Mouse (Mus musculus): ENCODE results near the gene Tbx18. TPM values are rescaled to one million over a fixed set of nuclear protein-coding genes. Genes with fewer than 3 reads are reported as not detected.

The Tbx18 gene
- polyA plus RNA-seq (2016; fragmentation: Nextera tagmentation; extraction: Ambion mirVana): 4.1 and 6.2 TPM in 2 replicates

DNA sequence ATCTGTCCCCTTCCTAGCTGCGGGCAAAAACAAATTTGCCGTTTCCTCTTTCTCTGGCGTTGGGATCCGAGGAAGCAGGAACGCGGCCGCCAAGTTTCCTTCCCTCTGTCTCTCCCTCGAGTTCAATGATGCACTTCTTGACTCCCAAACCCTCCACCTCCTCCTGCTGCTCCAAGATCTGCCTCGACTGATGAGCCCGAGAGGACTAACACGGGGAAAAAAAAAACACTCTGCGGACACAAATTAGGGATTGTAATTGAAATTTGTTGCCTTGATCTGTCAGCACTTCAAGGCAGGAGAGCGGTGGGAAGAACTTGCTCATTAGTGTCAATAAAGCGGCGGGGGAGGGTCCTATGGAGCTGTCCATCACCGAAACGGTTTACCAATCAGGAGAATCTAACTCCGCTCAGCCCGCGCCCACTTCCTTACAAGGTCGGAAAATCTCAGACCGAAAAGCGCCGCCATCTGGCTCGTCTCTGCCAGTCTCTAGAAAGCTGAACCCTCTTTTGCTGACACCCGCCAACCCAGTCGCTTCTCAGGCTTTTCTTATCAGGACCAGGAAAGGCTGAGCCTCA, at the start of gene Tbx18:
Gene Tbx18 (minus strand): TSS at position 300 of the 575 bp plus-strand sequence.
- no peaks in the 10 kb centered on the region for H3K9me3 ChIP-seq (replicated peaks)
- H3K9ac ChIP-seq: peak within 1 kb of the TSS; percentile 60
- H3K27ac ChIP-seq: 0 out of 2 replicates have a peak within 1 kb of the TSS, but pooled peaks have one; percentile 48
- H3K27me3 ChIP-seq: peaks cover 77% of the 10 kb centered on the region
- under 1% methylated on average over 27 of the region's 27 CpGs for WGBS
- H3K4me2 ChIP-seq (replicated peaks): peak within 1 kb of the TSS; percentile 68
- no peaks in the 10 kb centered on the region for H3K36me3 ChIP-seq
- H3K4me1 ChIP-seq: peaks cover 17% of the 10 kb centered on the region
- peak within 1 kb of the TSS; percentile 47 for H3K4me3 ChIP-seq
- ATAC-seq (ENCODE audit: low FRiP score): peak; percentile 86

GRCm38 (mm10) chr9:87773951-87774350, 42.9 kb upstream of the Tbx18 start:
- 75% methylated on average over 2 of the region's 2 CpGs for WGBS
- Histone ChIP-seq H3K9ac (no peak overlapping the region), H3K4me2 (replicated peaks) (no peak overlapping the region), H3K27ac (no peak overlapping the region), H3K36me3 (no peaks in the 10 kb centered on the region), H3K9me3 (replicated peaks) (no peaks in the 10 kb centered on the region), H3K27me3 (no peaks in the 10 kb centered on the region), H3K4me1 (no peaks in the 10 kb centered on the region), H3K4me3 (no peak overlapping the region)
- no peak for ATAC-seq (ENCODE audit: low FRiP score)

- Histone ChIP-seq H3K4me1 (no peaks in the 10 kb centered on the region), H3K9me3 (replicated peaks) (no peaks in the 10 kb centered on the region), H3K36me3 (no peaks in the 10 kb centered on the region), H3K4me3 (no peak overlapping the region), H3K9ac (no peak overlapping the region), H3K4me2 (replicated peaks) (no peak overlapping the region), H3K27ac (no peak overlapping the region), H3K27me3 (no peaks in the 10 kb centered on the region)
- 75% methylated on average over 4 of the region's 4 CpGs for WGBS
- ATAC-seq (ENCODE audit: low FRiP score): no peak
Measured at GRCm38 (mm10) chr9:87755621-87756020, 24.6 kb upstream of the Tbx18 start.

DNA sequence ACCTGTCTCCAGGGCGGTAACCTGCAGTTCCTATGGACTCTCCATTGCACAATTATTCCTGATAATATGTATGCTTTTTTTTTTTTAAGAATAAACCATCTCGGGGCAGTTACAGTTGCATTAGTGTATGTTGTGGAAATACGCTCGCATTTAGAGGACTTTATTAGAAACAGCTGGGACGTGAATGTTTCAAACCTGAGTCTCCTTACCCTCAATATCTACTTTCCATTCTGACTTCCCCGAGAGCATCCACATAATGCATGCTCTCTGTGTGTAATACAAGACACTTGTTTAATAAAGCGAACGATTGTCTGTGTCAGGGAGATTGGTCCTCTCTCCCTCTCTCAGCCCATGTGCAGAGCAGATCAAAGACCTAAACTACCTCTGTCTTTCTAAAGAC, 10.5 kb upstream of the Tbx18 start:
- Histone ChIP-seq H3K4me3 (no peak overlapping the region), H3K4me2 (replicated peaks) (no peak overlapping the region), H3K36me3 (no peaks in the 10 kb centered on the region), H3K27ac (no peak overlapping the region), H3K9ac (no peak overlapping the region), H3K27me3 (peaks cover 60% of the 10 kb centered on the region), H3K9me3 (replicated peaks) (no peaks in the 10 kb centered on the region), H3K4me1 (peaks cover 12% of the 10 kb centered on the region)
- WGBS: 73% methylated on average over 8 of the region's 8 CpGs
- no peak for ATAC-seq (ENCODE audit: low FRiP score)

GRCm38 (mm10) chr9:87740667-87741066, 9.6 kb upstream of the Tbx18 start:
- no peaks in the 10 kb centered on the region for H3K36me3 ChIP-seq
- peaks cover 12% of the 10 kb centered on the region for H3K4me1 ChIP-seq
- no peak overlapping the region for H3K27ac ChIP-seq
- 0% methylated on average over 11 of the region's 11 CpGs for WGBS
- H3K4me2 ChIP-seq (replicated peaks): peak overlapping the region; percentile 44
- H3K27me3 ChIP-seq: peaks cover 67% of the 10 kb centered on the region
- peak; percentile 76 for ATAC-seq (ENCODE audit: low FRiP score)
- H3K9ac ChIP-seq: no peak overlapping the region
- no peaks in the 10 kb centered on the region for H3K9me3 ChIP-seq (replicated peaks)
- H3K4me3 ChIP-seq: 0 out of 2 replicates have a peak overlapping the region, but pooled peaks have one; percentile 10

DNA sequence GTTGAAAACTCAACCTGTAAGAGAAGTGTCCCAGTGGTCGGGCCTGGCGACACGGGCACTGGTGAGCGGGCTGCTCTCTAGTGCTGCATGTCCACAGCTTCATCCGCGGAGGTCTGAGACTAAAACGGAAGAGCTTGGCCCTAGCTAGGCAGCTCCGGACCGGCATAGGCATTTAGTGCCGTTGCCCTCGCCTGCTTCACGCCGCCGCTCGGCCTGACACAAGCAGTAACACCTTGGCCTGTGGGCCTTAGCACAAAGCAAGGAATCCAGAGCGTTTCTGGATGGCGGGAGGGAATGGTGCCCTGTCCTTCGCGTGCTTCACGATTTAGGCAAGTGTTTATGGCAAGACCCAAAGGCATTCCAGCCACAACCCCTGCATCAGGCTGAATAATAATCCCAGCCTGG, 9.2 kb upstream of the Tbx18 start:
- 2% methylated on average over 20 of the region's 20 CpGs for whole genome bisulfite sequencing

GRCm38 (mm10) chr9:87739543-87740161, 8.6 kb upstream of the Tbx18 start:
- no peak overlapping the region for H3K27ac ChIP-seq
- H3K4me3 ChIP-seq: peak overlapping the region; percentile 20
- H3K4me1 ChIP-seq: peaks cover 12% of the 10 kb centered on the region
- H3K4me2 ChIP-seq (replicated peaks): peak overlapping the region; percentile 44
- H3K9me3 ChIP-seq (replicated peaks): no peaks in the 10 kb centered on the region
- H3K36me3 ChIP-seq: no peaks in the 10 kb centered on the region
- ATAC-seq (ENCODE audit: low FRiP score): peak; percentile 31; the same call in 1 of the 2 replicates
- H3K27me3 ChIP-seq: peaks cover 78% of the 10 kb centered on the region
- 2% methylated on average over 41 of the region's 41 CpGs for WGBS
- H3K9ac ChIP-seq: 0 out of 2 replicates have a peak overlapping the region, but pooled peaks have one; percentile 2

More for the DNA sequence above, 9.2 kb upstream of the Tbx18 start:
- H3K4me1 ChIP-seq: peaks cover 12% of the 10 kb centered on the region
- H3K27ac ChIP-seq: no peak overlapping the region
- peaks cover 72% of the 10 kb centered on the region for H3K27me3 ChIP-seq
- H3K9me3 ChIP-seq (replicated peaks): no peaks in the 10 kb centered on the region
- H3K9ac ChIP-seq: no peak overlapping the region
- peak; percentile 55 for ATAC-seq (ENCODE audit: low FRiP score)
- peak overlapping the region; percentile 44 for H3K4me2 ChIP-seq (replicated peaks)
- no peaks in the 10 kb centered on the region for H3K36me3 ChIP-seq
- 0 out of 2 replicates have a peak overlapping the region, but pooled peaks have one; percentile 10 for H3K4me3 ChIP-seq

GRCm38 (mm10) chr9:87738766-87739542, 7.9 kb upstream of the Tbx18 start:
- no peak overlapping the region for H3K9ac ChIP-seq
- no peaks in the 10 kb centered on the region for H3K36me3 ChIP-seq
- no peak overlapping the region for H3K27ac ChIP-seq
- H3K4me2 ChIP-seq (replicated peaks): peak overlapping the region; percentile 44
- H3K27me3 ChIP-seq: peaks cover 85% of the 10 kb centered on the region
- no peak for ATAC-seq (ENCODE audit: low FRiP score)
- H3K4me1 ChIP-seq: peaks cover 12% of the 10 kb centered on the region
- under 1% methylated on average over 38 of the region's 39 CpGs for WGBS
- peak overlapping the region; percentile 20 for H3K4me3 ChIP-seq
- H3K9me3 ChIP-seq (replicated peaks): no peaks in the 10 kb centered on the region

DNA sequence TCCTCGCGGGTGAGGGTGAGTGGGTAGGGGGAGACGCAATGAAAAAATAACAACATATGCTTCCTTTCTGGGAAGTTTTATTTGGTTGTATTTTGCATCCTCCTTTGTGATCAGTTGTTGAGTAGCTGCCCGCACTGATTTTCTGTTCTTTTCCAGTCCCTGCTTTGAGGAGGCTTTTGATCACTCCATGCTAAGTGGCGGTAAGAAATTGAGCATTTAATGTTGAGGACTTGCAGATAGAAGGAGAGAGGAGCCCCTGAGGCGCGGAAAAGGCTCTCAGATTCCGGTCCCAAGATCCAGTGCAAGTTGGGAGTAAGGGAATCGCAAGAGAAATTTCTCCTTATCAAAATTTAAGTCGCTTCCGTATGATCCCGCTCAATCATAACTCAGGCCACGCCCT, 7.1 kb upstream of the Tbx18 start:
- 2% methylated on average over 13 of the region's 13 CpGs for WGBS
- H3K4me3 ChIP-seq: no peak overlapping the region
- H3K27ac ChIP-seq: no peak overlapping the region
- no peaks in the 10 kb centered on the region for H3K9me3 ChIP-seq (replicated peaks)
- H3K36me3 ChIP-seq: no peaks in the 10 kb centered on the region
- H3K9ac ChIP-seq: no peak overlapping the region
- no peak for ATAC-seq (ENCODE audit: low FRiP score)
- H3K27me3 ChIP-seq: peaks cover 88% of the 10 kb centered on the region
- H3K4me1 ChIP-seq: peaks cover 12% of the 10 kb centered on the region
- H3K4me2 ChIP-seq (replicated peaks): no peak overlapping the region

GRCm38 (mm10) chr9:87737271-87737670, 6.2 kb upstream of the Tbx18 start:
- WGBS: 6% methylated on average over 4 of the region's 4 CpGs
- Histone ChIP-seq H3K4me1 (peaks cover 12% of the 10 kb centered on the region), H3K36me3 (no peaks in the 10 kb centered on the region), H3K27ac (no peak overlapping the region), H3K4me2 (replicated peaks) (no peak overlapping the region), H3K9me3 (replicated peaks) (no peaks in the 10 kb centered on the region), H3K9ac (no peak overlapping the region), H3K27me3 (peaks cover 89% of the 10 kb centered on the region), H3K4me3 (no peak overlapping the region)
- ATAC-seq (ENCODE audit: low FRiP score): no peak

- Histone ChIP-seq H3K9me3 (replicated peaks) (no peaks in the 10 kb centered on the region), H3K27ac (no peak overlapping the region), H3K36me3 (no peaks in the 10 kb centered on the region), H3K4me2 (replicated peaks) (no peak overlapping the region), H3K4me3 (no peak overlapping the region), H3K27me3 (peaks cover 82% of the 10 kb centered on the region), H3K9ac (no peak overlapping the region), H3K4me1 (peaks cover 15% of the 10 kb centered on the region)
- WGBS: 2% methylated on average over 9 of the region's 9 CpGs
- ATAC-seq (ENCODE audit: low FRiP score): no peak
Measured at GRCm38 (mm10) chr9:87735046-87735445, 4.0 kb upstream of the Tbx18 start.

- ATAC-seq (ENCODE audit: low FRiP score): no peak
- 2% methylated on average over 9 of the region's 9 CpGs for WGBS
- Histone ChIP-seq H3K27ac (no peak overlapping the region), H3K36me3 (no peaks in the 10 kb centered on the region), H3K4me1 (peaks cover 16% of the 10 kb centered on the region), H3K9ac (no peak overlapping the region), H3K9me3 (replicated peaks) (no peaks in the 10 kb centered on the region), H3K4me3 (no peak overlapping the region), H3K4me2 (replicated peaks) (no peak overlapping the region), H3K27me3 (peaks cover 82% of the 10 kb centered on the region)
Measured at GRCm38 (mm10) chr9:87734631-87735030, 3.6 kb upstream of the Tbx18 start.
